Mouse (Mus musculus) kidney, adult 2 months (tissue): ENCODE data around the gene Llph.

Experiments used
- CTCF ChIP-seq: fragments of 200-500 bp; conservative IDR thresholded peaks from 2 replicates; pipeline ENCODE4 v1.5.1; 2011; ENCODE audit warnings: low read depth, mild to moderate bottlenecking, control low read depth, low read length, moderate library complexity, mixed read lengths; ENCODE audit not compliant: insufficient read depth, insufficient read length
- POLR2A ChIP-seq: fragments of 200-500 bp; IDR thresholded peaks from one replicate; pipeline ENCODE4 v1.6.1; 2011; ENCODE audit warnings: low read depth, low read length, control low read depth

DNA sequence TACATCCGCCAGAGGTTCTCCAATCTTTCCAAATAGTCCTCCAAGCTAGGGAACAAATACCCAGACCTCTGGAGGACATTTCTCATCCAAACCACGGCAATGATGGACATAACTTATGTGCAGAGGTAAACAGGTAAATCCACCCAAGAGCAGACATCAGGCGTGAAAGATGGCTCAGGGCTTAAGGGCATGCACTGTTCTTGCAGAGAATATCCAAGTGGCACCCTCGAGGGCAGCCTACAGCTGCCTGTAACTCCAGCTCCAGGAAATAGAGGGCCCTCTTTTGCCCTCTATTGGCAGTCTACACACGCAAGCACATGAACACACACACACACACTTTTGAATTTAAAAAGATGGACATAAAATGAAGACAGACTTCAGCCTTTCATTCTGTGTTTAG is 54.8 kb downstream of the Llph start:
- no peak for TF ChIP-seq CTCF
- no peak for TF ChIP-seq POLR2A
